Mouse (Mus musculus): ENCODE results near the gene Pdzd11.

Pdzd11 gene

GRCm38 (mm10) chrX:100625802-100626793 lies at the start of gene Pdzd11:
TSS of gene Pdzd11 (minus strand) at chrX:100626568.
- peak; percentile 90 to 96 for DNase-seq

DNA sequence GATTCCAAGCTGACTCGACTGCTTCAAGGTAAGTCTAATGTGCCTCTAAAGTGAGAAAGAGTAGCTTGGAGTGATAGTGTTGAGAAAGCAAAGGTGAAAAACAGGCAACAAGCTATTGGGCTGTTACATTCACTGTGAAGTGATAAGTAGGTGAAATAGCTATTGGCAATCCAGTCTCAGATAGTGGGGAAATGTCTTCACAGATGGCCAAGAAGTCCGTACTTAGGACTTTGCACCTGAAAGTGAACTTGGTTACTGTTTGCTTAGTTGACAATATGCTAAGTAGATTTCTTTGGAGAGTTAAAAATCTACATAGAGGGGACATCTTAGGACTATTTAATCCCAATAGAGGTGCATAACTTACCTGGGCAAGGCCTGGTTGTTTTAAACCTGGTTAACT lies 38.5 kb upstream of the Pdzd11 start:
- DNase-seq, result no peak

- no peak for DNase-seq
Observed at GRCm38 (mm10) chrX:100652848-100653247, 26.5 kb upstream of the Pdzd11 start.

- no peak for DNase-seq
Observed at GRCm38 (mm10) chrX:100638477-100638876, 12.1 kb upstream of the Pdzd11 start.

- DNase-seq, result no peak
Observed at GRCm38 (mm10) chrX:100629076-100629475, 2.7 kb upstream of the Pdzd11 start.

DNA sequence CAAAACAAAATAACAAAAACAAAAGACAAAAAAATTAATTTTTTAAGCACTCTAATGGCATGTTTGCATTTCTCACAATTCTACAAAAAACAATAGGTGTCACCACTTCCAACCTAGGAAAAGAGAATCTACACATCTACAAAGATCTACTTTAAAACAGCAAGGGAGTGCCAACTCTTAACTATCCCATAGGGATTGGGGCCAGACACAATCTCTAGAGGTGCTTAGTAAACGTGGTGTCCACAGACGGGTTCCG lies 894 bp downstream of the Pdzd11 start, which contains the start of gene Kif4:
Gene Kif4 (plus strand): TSS at position 192 of the 256 bp plus-strand sequence.
- DNase-seq, result no peak

DNA sequence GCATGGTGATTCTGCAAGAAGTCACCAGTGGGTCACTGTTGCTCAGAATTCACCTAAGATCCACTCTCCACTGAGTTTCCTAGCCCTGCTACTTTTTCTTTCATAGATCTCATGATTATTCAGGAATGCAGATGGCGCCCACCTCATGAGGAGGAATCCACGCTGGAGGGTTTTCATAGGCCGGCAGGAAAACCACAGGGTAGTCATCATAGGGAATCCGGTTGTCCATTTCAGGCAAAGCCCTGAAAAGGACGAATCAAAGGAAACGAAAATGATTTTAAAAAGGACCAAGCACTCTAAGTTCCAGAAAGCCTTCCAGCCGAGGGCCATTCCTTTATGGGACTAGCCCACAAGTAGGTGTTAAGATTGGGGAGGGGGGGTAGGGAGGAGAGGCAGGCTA lies 1.2 kb downstream of the Pdzd11 start:
- DNase-seq, result peak in 1 of 2 experiments; percentile 6

DNA sequence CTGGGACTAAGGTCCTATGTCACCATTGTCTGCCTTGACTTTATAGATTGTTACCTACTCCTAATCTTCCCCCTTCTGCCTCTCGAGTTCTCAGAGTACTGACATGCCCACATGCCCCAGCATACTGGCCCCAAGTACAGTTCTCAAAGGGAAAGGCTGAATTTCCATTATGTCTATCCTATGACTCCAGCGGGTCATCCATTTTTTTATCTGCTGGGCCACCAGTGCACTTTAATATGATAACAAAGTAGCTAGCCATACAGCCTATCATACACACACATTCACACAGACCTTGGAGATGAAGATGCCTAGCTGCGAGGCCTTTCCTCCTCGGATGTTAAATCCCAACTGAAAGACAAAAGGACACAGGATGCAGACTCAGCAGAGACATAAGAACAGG lies 2.1 kb downstream of the Pdzd11 start:
- no peak for DNase-seq

DNA sequence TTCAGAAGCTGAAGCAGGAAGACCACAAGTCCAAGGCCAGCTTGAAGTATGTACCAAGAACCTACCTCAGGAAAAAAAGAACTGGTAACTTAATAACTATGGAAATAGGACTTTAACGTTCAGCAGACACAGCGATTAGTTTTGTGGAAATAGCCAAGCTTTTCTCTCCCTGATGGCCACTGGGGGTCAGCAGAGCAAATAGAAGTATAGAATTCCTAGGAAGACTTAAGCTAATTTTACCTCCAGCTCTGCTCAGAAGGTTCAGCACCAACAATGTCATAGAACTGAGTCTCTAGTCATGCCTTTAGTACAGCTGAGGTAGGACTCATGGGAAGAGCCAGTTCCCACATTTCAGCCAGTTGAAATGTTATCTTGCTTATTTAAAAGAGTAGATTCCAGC lies 5.0 kb downstream of the Pdzd11 start:
- DNase-seq, result no peak

- no peak for DNase-seq
Observed at GRCm38 (mm10) chrX:100618488-100618887, 7.9 kb downstream of the Pdzd11 start.

GRCm38 (mm10) chrX:100605314-100605713 lies 21.1 kb downstream of the Pdzd11 start, which contains the start of gene Arr3:
TSS of gene Arr3 (plus strand) at chrX:100605497.
- DNase-seq, result no peak

GRCm38 (mm10) chrX:100599755-100600154 lies 26.6 kb downstream of the Pdzd11 start:
- no peak for DNase-seq

DNA sequence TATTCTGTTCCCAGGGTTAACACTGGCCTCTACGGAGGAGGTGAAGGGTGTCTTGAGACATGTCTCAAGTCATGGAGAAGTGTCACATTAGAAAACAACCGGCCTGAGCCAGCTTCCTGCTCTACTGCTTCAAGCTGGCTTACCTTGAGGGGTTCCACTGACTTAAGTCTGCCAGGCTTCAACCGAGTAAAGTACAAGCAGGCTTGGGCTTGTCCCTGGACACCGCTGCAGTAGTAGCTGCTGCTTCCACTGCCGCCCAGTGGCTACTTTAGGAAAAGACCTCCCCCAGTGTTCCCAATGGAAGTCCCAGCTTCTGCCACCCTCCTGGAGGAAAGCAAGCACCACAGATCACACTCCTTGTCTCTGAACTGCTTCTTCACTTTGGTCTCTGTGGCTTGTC lies 28.9 kb downstream of the Pdzd11 start:
- DNase-seq, result peak; percentile 45 to 55

- no peak for DNase-seq
Observed at GRCm38 (mm10) chrX:100594791-100595190, 31.6 kb downstream of the Pdzd11 start, which contains the start of gene P2ry4. TSS of gene P2ry4 (minus strand) at chrX:100594869.

Measured in lung, postnatal 4 days (tissue).